ENCODE assay signal across 8 mouse cellular contexts in genomic region chr7:16053105-16053504, GRCm38 (mm10). TPM values are rescaled to one million over a fixed set of nuclear protein-coding genes. Genes with fewer than 3 reads are reported as not detected.
DNase-seq lines count a peak whose midpoint lies in the region; ATAC-seq and TF ChIP-seq lines count a peak whose summit lies in the region.

No protein-coding gene starts in this region.

- no peak for TF ChIP-seq POLR2A in liver, adult 2 months (IDR thresholded peaks at IDR 0.05; ENCODE audit: extremely low read depth, insufficient read depth, low read length)

- H3K27ac ChIP-seq in liver, adult 2 months (replicated peaks; ENCODE audit: insufficient read depth, low read depth, low read length): no peak overlapping the region
- H3K27ac ChIP-seq in embryonic facial prominence, embryonic 14.5 days (replicated peaks; ENCODE audit: low read depth, low read length): peak overlapping the region; percentile 65
- peak overlapping the region; percentile 33 for H3K27ac ChIP-seq in limb, embryonic 13.5 days
- 0 out of 2 replicates have a peak overlapping the region, but pooled peaks have one; percentile 52 for H3K27ac ChIP-seq in neural tube, embryonic 14.5 days (ENCODE audit: low read depth, low read length)

- no peak overlapping the region for H3K9ac ChIP-seq in liver, adult 2 months (ENCODE audit: low read depth, low read length)
- no peak overlapping the region for H3K9ac ChIP-seq in embryonic facial prominence, embryonic 14.5 days (ENCODE audit: low read depth, low read length)
- H3K9ac ChIP-seq in limb, embryonic 13.5 days: peak overlapping the region; percentile 31; the same call in 1 of the 2 replicates
- no peak overlapping the region for H3K9ac ChIP-seq in neural tube, embryonic 14.5 days (replicated peaks; ENCODE audit: low read depth, low read length)

- peak overlapping the region; percentile 82 for H3K4me2 ChIP-seq in embryonic facial prominence, embryonic 14.5 days (ENCODE audit: low read depth, low read length)
- H3K4me2 ChIP-seq in limb, embryonic 13.5 days (replicated peaks): peak overlapping the region; percentile 82
- peak overlapping the region; percentile 59 for H3K4me2 ChIP-seq in neural tube, embryonic 14.5 days (ENCODE audit: low read depth, low read length)

- H3K4me3 ChIP-seq in liver, adult 2 months (ENCODE audit: insufficient read depth, low read depth, low read length): peak overlapping the region; percentile 11; the same call in 1 of the 2 replicates
- H3K4me3 ChIP-seq in embryonic facial prominence, embryonic 14.5 days (ENCODE audit: low read depth, low read length): peak overlapping the region; percentile 58
- H3K4me3 ChIP-seq in limb, embryonic 13.5 days: peak overlapping the region; percentile 56
- H3K4me3 ChIP-seq in neural tube, embryonic 14.5 days (ENCODE audit: low read depth, low read length): peak overlapping the region; percentile 43

- WGBS in liver, adult 2 months: 9% methylated on average over 6 of the region's 6 CpGs
- WGBS in embryonic facial prominence, embryonic 14.5 days: 14% methylated on average over 6 of the region's 6 CpGs
- WGBS in limb, embryonic 13.5 days: 13% methylated on average over 6 of the region's 6 CpGs
- WGBS in neural tube, embryonic 14.5 days: 12% methylated on average over 6 of the region's 6 CpGs

- no peaks in the 10 kb centered on the region for H3K9me3 ChIP-seq in embryonic facial prominence, embryonic 14.5 days (ENCODE audit: control insufficient read depth, low read length)
- H3K9me3 ChIP-seq in limb, embryonic 13.5 days: no peaks in the 10 kb centered on the region
- no peaks in the 10 kb centered on the region for H3K9me3 ChIP-seq in neural tube, embryonic 14.5 days (ENCODE audit: control insufficient read depth, low read length)

- ATAC-seq in embryonic facial prominence, embryonic 14.5 days (ENCODE audit: low read depth): no peak
- ATAC-seq in limb, embryonic 13.5 days (ENCODE audit: low FRiP score, low read depth): no peak
- no peak for ATAC-seq in neural tube, embryonic 14.5 days (ENCODE audit: low read depth)

- peaks cover 3% of the 10 kb centered on the region; the same call in 1 of the 2 replicates for H3K79me2 ChIP-seq in liver, adult 2 months (ENCODE audit: control insufficient read depth, insufficient read depth, low read length)

- no peak for DNase-seq in liver, adult 2 months (ENCODE audit: extremely low read depth, low read depth, low spot score)
- DNase-seq in liver: no peak
- no peak for DNase-seq in embryonic facial prominence, embryonic 14.5 days (ENCODE audit: low spot score)
- no peak for DNase-seq in adrenal gland, postnatal 4 days (ENCODE audit: low spot score in 2 of 2)
- no peak for DNase-seq in embryo, embryonic 10 days (ENCODE audit: low spot score)
- no peak for DNase-seq in left cerebral cortex, postnatal 14 days (ENCODE audit: low spot score in 2 of 2)

- peaks cover 13% of the 10 kb centered on the region for H3K4me1 ChIP-seq in liver, adult 2 months (ENCODE audit: control insufficient read depth, insufficient read depth, low read length)
- H3K4me1 ChIP-seq in embryonic facial prominence, embryonic 14.5 days (ENCODE audit: control insufficient read depth, insufficient read depth, low read length): peaks cover 20% of the 10 kb centered on the region
- H3K4me1 ChIP-seq in limb, embryonic 13.5 days: peaks cover 29% of the 10 kb centered on the region
- H3K4me1 ChIP-seq in neural tube, embryonic 14.5 days (ENCODE audit: control insufficient read depth, insufficient read depth, low read length): peaks cover 18% of the 10 kb centered on the region

- intact Hi-C loops in left cerebral cortex, postnatal 14 days (cut with DNase I): loop anchor here (2.0 kb wide), 1 partner anchor 70 kb away; no protein-coding TSS in a partner anchor

- TF ChIP-seq CTCF in liver, adult 2 months (IDR thresholded peaks at IDR 0.05; ENCODE audit: low read depth, low read length): no peak

- no peaks in the 10 kb centered on the region for H3K36me3 ChIP-seq in liver, adult 2 months (ENCODE audit: control insufficient read depth, insufficient read depth, low read length)
- no peaks in the 10 kb centered on the region for H3K36me3 ChIP-seq in embryonic facial prominence, embryonic 14.5 days (ENCODE audit: control insufficient read depth, insufficient read depth, low read length)
- no peaks in the 10 kb centered on the region for H3K36me3 ChIP-seq in limb, embryonic 13.5 days
- H3K36me3 ChIP-seq in neural tube, embryonic 14.5 days (ENCODE audit: control insufficient read depth, insufficient read depth, low read length): no peaks in the 10 kb centered on the region

- no peaks in the 10 kb centered on the region for H3K27me3 ChIP-seq in liver, adult 2 months (ENCODE audit: control insufficient read depth, insufficient read depth, low read length)
- H3K27me3 ChIP-seq in embryonic facial prominence, embryonic 14.5 days (replicated peaks; ENCODE audit: control insufficient read depth, insufficient read depth, low read length): no peaks in the 10 kb centered on the region
- H3K27me3 ChIP-seq in limb, embryonic 13.5 days: no peaks in the 10 kb centered on the region
- no peaks in the 10 kb centered on the region for H3K27me3 ChIP-seq in neural tube, embryonic 14.5 days (ENCODE audit: control insufficient read depth, insufficient read depth, low read length)

RNA-seq across cellular contexts. Expression of gene Bicra, which starts 5.4 kb away (rescaled TPM):
- 0.55 and 0.87 TPM in 2 replicates for total RNA-seq in liver, adult 2 months (2014; rRNA removed)
- polyA plus RNA-seq in liver, adult 2 months (2012; rRNA removed): 3.6 and 4.6 TPM in 2 replicates
- 6.7 and 7.7 TPM in 2 replicates for polyA plus RNA-seq in embryonic facial prominence, embryonic 14.5 days (2014; fragmentation: Nextera tagmentation; extraction: Ambion mirVana)
- polyA plus RNA-seq in limb, embryonic 13.5 days (2015; fragmentation: Nextera tagmentation; extraction: Ambion mirVana): 8.6 and 8.7 TPM in 2 replicates
- 8.6 and 9.6 TPM in 2 replicates for polyA plus RNA-seq in neural tube, embryonic 14.5 days (2014; fragmentation: Nextera tagmentation; extraction: Ambion mirVana)
- total RNA-seq in adrenal gland, postnatal 4 days (2021): 10 to 100 TPM; 14.4 to 14.6 TPM
- 10 to 100 TPM; 14.6 to 16.9 TPM for total RNA-seq in left cerebral cortex, postnatal 14 days (2021)

RNA-seq across cellular contexts. Expression of gene Zfp541, which starts 8.5 kb away (rescaled TPM):
- total RNA-seq in liver, adult 2 months (2014; rRNA removed): not detected in 2 replicates
- 0.02 TPM in 1 of 2 replicates, not detected in the other for polyA plus RNA-seq in liver, adult 2 months (2012; rRNA removed)
- polyA plus RNA-seq in embryonic facial prominence, embryonic 14.5 days (2014; fragmentation: Nextera tagmentation; extraction: Ambion mirVana): 0.07 and 0.24 TPM in 2 replicates
- 0.04 and 0.08 TPM in 2 replicates for polyA plus RNA-seq in limb, embryonic 13.5 days (2015; fragmentation: Nextera tagmentation; extraction: Ambion mirVana)
- polyA plus RNA-seq in neural tube, embryonic 14.5 days (2014; fragmentation: Nextera tagmentation; extraction: Ambion mirVana): 0.07 and 0.10 TPM in 2 replicates
- total RNA-seq in adrenal gland, postnatal 4 days (2021): under 1 TPM; 0.22 to 0.23 TPM
- total RNA-seq in left cerebral cortex, postnatal 14 days (2021): under 1 TPM; 0.40 to 0.59 TPM

RNA-seq across cellular contexts. Expression of gene Napa, which starts 45.2 kb away (rescaled TPM):
- total RNA-seq in liver, adult 2 months (2014; rRNA removed): 47.4 and 58.7 TPM in 2 replicates
- 101 and 146 TPM in 2 replicates for polyA plus RNA-seq in liver, adult 2 months (2012; rRNA removed)
- 190 and 203 TPM in 2 replicates for polyA plus RNA-seq in embryonic facial prominence, embryonic 14.5 days (2014; fragmentation: Nextera tagmentation; extraction: Ambion mirVana)
- 232 and 245 TPM in 2 replicates for polyA plus RNA-seq in limb, embryonic 13.5 days (2015; fragmentation: Nextera tagmentation; extraction: Ambion mirVana)
- 252 and 259 TPM in 2 replicates for polyA plus RNA-seq in neural tube, embryonic 14.5 days (2014; fragmentation: Nextera tagmentation; extraction: Ambion mirVana)
- 100 to 1,000 TPM; 130 to 136 TPM for total RNA-seq in adrenal gland, postnatal 4 days (2021)
- total RNA-seq in left cerebral cortex, postnatal 14 days (2021): 100 to 1,000 TPM; 241 to 246 TPM
